In genomic region chr17:30279684-30280083, GRCm38 (mm10) we compare ENCODE assay signal across 14 mouse cellular contexts.
DNase-seq lines count a peak whose midpoint lies in the region; ATAC-seq and TF ChIP-seq lines count a peak whose summit lies in the region.
"Had no signal": no experiment of that assay in that cellular context is flagged by ENCODE, and none has a peak within 500 bp of the region (broad histone marks: within the 10 kb centered on the region; RNA-seq: fewer than 3 reads in every experiment).

No protein-coding gene starts in this region.

- H3K4me2 ChIP-seq in midbrain, postnatal 0 days (ENCODE audit: low read depth, low read length, poor library complexity, severe bottlenecking): no peak overlapping the region
- H3K4me2 ChIP-seq in forebrain, embryonic 14.5 days (ENCODE audit: low read length): no peak overlapping the region
- H3K4me2 ChIP-seq in hindbrain, embryonic 15.5 days: no peak overlapping the region
- H3K4me2 ChIP-seq in lung, postnatal 0 days (replicated peaks; ENCODE audit: low read depth, low read length): no peak overlapping the region
- H3K4me2 ChIP-seq: embryonic facial prominence, embryonic 12.5 days had no signal

- 21% methylated on average over 5 of the region's 5 CpGs for WGBS in midbrain, embryonic 10.5 days
- WGBS in midbrain, postnatal 0 days: 15% methylated on average over 5 of the region's 5 CpGs
- WGBS in forebrain, embryonic 14.5 days: 3% methylated on average over 5 of the region's 5 CpGs
- 20% methylated on average over 5 of the region's 5 CpGs for WGBS in hindbrain, embryonic 15.5 days
- whole genome bisulfite sequencing in lung, postnatal 0 days: 78% methylated on average over 5 of the region's 5 CpGs

- peak overlapping the region; percentile 15; the same call in 1 of the 2 replicates for H3K4me3 ChIP-seq in midbrain, embryonic 10.5 days
- H3K4me3 ChIP-seq in midbrain, postnatal 0 days (ENCODE audit: low read depth, low read length): no peak overlapping the region
- no peak overlapping the region for H3K4me3 ChIP-seq in forebrain, embryonic 14.5 days (ENCODE audit: low read depth, low read length)
- no peak overlapping the region for H3K4me3 ChIP-seq in hindbrain, embryonic 15.5 days
- H3K4me3 ChIP-seq in lung, postnatal 0 days (ENCODE audit: low read depth, low read length): no peak overlapping the region
- H3K4me3 ChIP-seq: embryonic facial prominence, embryonic 12.5 days had no signal

- no peak for DNase-seq in midbrain, embryonic 10.5 days (ENCODE audit: low spot score)
- no peak for DNase-seq in midbrain, postnatal 0 days (ENCODE audit: low spot score)
- peak; percentile 84 for DNase-seq in forebrain, embryonic 14.5 days (ENCODE audit: low spot score)
- no peak for DNase-seq in spleen, adult 12 weeks (ENCODE audit: low spot score)
- DNase-seq in cerebellum, adult 11-12 months: no peak
- no peak for DNase-seq in lung, postnatal 0 days (ENCODE audit: low spot score)
- DNase-seq: cerebellum, adult 11 months; cerebellum, postnatal 25 days; heart, adult 11 months; kidney, adult 8-10 months; right cerebral cortex, postnatal 14 days had no signal

- ATAC-seq in midbrain, postnatal 0 days (ENCODE audit: low FRiP score): no peak
- ATAC-seq in forebrain, embryonic 14.5 days: peak; percentile 73
- no peak for ATAC-seq in hindbrain, embryonic 15.5 days (ENCODE audit: low FRiP score, low read depth)
- no peak for ATAC-seq in lung, postnatal 0 days

- no peaks in the 10 kb centered on the region for H3K36me3 ChIP-seq in midbrain, embryonic 10.5 days
- no peaks in the 10 kb centered on the region for H3K36me3 ChIP-seq in midbrain, postnatal 0 days (ENCODE audit: insufficient read depth, low read length)
- H3K36me3 ChIP-seq in forebrain, embryonic 14.5 days (ENCODE audit: control insufficient read depth, insufficient read depth, low read length): no peaks in the 10 kb centered on the region
- H3K36me3 ChIP-seq in hindbrain, embryonic 15.5 days: peaks cover under 1% of the 10 kb centered on the region; the same call in 1 of the 2 replicates
- H3K36me3 ChIP-seq in lung, postnatal 0 days (ENCODE audit: insufficient read depth, low read length): no peaks in the 10 kb centered on the region
- H3K36me3 ChIP-seq: embryonic facial prominence, embryonic 12.5 days had no signal

- H3K9ac ChIP-seq in midbrain, postnatal 0 days (replicated peaks; ENCODE audit: low read length, poor library complexity, severe bottlenecking): no peak overlapping the region
- H3K9ac ChIP-seq in forebrain, embryonic 14.5 days (ENCODE audit: low read length): no peak overlapping the region
- no peak overlapping the region for H3K9ac ChIP-seq in hindbrain, embryonic 15.5 days
- no peak overlapping the region for H3K9ac ChIP-seq in lung, postnatal 0 days (replicated peaks; ENCODE audit: low read depth)
- H3K9ac ChIP-seq: embryonic facial prominence, embryonic 12.5 days had no signal

- H3K27ac ChIP-seq in midbrain, embryonic 10.5 days (replicated peaks): peak overlapping the region; percentile 82
- H3K27ac ChIP-seq in midbrain, postnatal 0 days (ENCODE audit: low read depth, low read length): no peak overlapping the region
- H3K27ac ChIP-seq in forebrain, embryonic 14.5 days (ENCODE audit: low read depth, low read length): no peak overlapping the region
- H3K27ac ChIP-seq in hindbrain, embryonic 15.5 days (replicated peaks): 0 out of 2 replicates have a peak overlapping the region, but pooled peaks have one; percentile 10
- H3K27ac ChIP-seq in lung, postnatal 0 days (ENCODE audit: low read length): no peak overlapping the region
- H3K27ac ChIP-seq: embryonic facial prominence, embryonic 12.5 days had no signal

- H3K27me3 ChIP-seq in midbrain, embryonic 10.5 days (ENCODE audit: low read depth, poor library complexity, severe bottlenecking): no peaks in the 10 kb centered on the region
- H3K27me3 ChIP-seq in midbrain, postnatal 0 days (ENCODE audit: insufficient read depth, low read length): no peaks in the 10 kb centered on the region
- H3K27me3 ChIP-seq in forebrain, embryonic 14.5 days (replicated peaks; ENCODE audit: control insufficient read depth, insufficient read depth, low read length): 0 out of 2 replicates have a peak, but pooled peaks cover 2% of the 10 kb centered on the region
- H3K27me3 ChIP-seq in hindbrain, embryonic 15.5 days: no peaks in the 10 kb centered on the region
- H3K27me3 ChIP-seq in lung, postnatal 0 days (replicated peaks; ENCODE audit: insufficient read depth, low read length): no peaks in the 10 kb centered on the region
- H3K27me3 ChIP-seq: embryonic facial prominence, embryonic 12.5 days had no signal

- peaks cover 47% of the 10 kb centered on the region for H3K4me1 ChIP-seq in midbrain, embryonic 10.5 days
- H3K4me1 ChIP-seq in midbrain, postnatal 0 days (ENCODE audit: insufficient read depth, low read length): no peaks in the 10 kb centered on the region; the same call in 1 of the 2 replicates
- peaks cover 21% of the 10 kb centered on the region for H3K4me1 ChIP-seq in forebrain, embryonic 14.5 days (ENCODE audit: control insufficient read depth, insufficient read depth, low read length)
- peaks cover 17% of the 10 kb centered on the region for H3K4me1 ChIP-seq in hindbrain, embryonic 15.5 days (replicated peaks)
- no peaks in the 10 kb centered on the region for H3K4me1 ChIP-seq in lung, postnatal 0 days (ENCODE audit: insufficient read depth, low read depth, low read length)

- no peak for TF ChIP-seq CTCF in midbrain, postnatal 0 days (IDR thresholded peaks at IDR 0.05)
- TF ChIP-seq CTCF in lung, postnatal 0 days (IDR thresholded peaks at IDR 0.05): no peak

- TF ChIP-seq EP300 in lung, postnatal 0 days (IDR thresholded peaks at IDR 0.05): no peak

- no peaks in the 10 kb centered on the region for H3K9me3 ChIP-seq in midbrain, embryonic 10.5 days (replicated peaks)
- no peaks in the 10 kb centered on the region for H3K9me3 ChIP-seq in midbrain, postnatal 0 days (ENCODE audit: low read length)
- H3K9me3 ChIP-seq in forebrain, embryonic 14.5 days (replicated peaks; ENCODE audit: control insufficient read depth, low read length): no peaks in the 10 kb centered on the region
- H3K9me3 ChIP-seq in hindbrain, embryonic 15.5 days: no peaks in the 10 kb centered on the region
- no peaks in the 10 kb centered on the region for H3K9me3 ChIP-seq in lung, postnatal 0 days (ENCODE audit: low read length)
- H3K9me3 ChIP-seq: embryonic facial prominence, embryonic 12.5 days; G1E had no signal

Comparison
In these comparisons a context has a peak if more than half of its experiments do, and no peak if none do; other contexts are left out.
1. H3K27ac ChIP-seq: peak in midbrain, embryonic 10.5 days (single experiment) and hindbrain, embryonic 15.5 days (single experiment); none in midbrain, postnatal 0 days (single experiment), forebrain, embryonic 14.5 days (single experiment) and lung, postnatal 0 days (single experiment).